Mouse (Mus musculus) C2C12 (cell line): ENCODE measurements around the gene Pcbp2.

Source experiments
- CTCF ChIP-seq: IDR thresholded peaks from one replicate; pipeline ENCODE4 v1.5.1; 2011; ENCODE audit not compliant: control insufficient read depth, insufficient read depth, insufficient read length
- FOSL1 ChIP-seq: IDR thresholded peaks from one replicate; pipeline ENCODE4 v1.8.0; 2011; ENCODE audit warnings: mild to moderate bottlenecking, low read length; ENCODE audit not compliant: poor library complexity, insufficient read depth, severe bottlenecking
- MAX ChIP-seq: IDR thresholded peaks from one replicate; pipeline ENCODE4 v1.6.1; 2011; ENCODE audit warnings: mild to moderate bottlenecking, control low read depth
- USF1 ChIP-seq: IDR thresholded peaks from one replicate; pipeline ENCODE4 v1.6.1; 2011; ENCODE audit warnings: low read depth, mild to moderate bottlenecking, control low read depth, moderate library complexity

DNA sequence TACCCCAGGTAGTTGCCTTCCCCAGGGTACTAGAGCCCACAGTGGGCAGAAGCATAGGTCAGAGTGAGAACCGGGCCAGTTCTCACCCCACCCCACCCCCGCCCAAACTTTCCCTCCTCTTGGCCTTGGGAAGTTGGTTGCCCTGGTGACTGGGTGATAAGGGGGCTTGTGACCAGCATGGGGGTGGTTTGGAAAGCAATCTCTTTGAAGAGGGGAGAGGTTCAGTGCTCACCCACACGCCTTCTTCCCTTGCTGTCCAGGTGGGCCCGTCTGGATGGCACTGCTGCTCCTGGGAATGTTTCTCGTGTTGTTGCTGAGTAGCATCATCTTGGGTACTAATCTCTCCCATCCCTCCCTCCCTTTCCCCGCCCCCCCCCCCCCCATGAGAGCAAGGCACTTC lies 23.9 kb upstream of the Pcbp2 start:
- no peak for TF ChIP-seq CTCF
- no peak for TF ChIP-seq USF1
- TF ChIP-seq FOSL1: no peak
- TF ChIP-seq MAX: no peak
